Mouse (Mus musculus): ENCODE data around the gene Acbd6. TPM values are rescaled to one million over a fixed set of nuclear protein-coding genes. Genes with fewer than 3 reads are reported as not detected.

Acbd6 gene
- total RNA-seq, 1 experiment from 2014 or later: 36.8 TPM

DNA sequence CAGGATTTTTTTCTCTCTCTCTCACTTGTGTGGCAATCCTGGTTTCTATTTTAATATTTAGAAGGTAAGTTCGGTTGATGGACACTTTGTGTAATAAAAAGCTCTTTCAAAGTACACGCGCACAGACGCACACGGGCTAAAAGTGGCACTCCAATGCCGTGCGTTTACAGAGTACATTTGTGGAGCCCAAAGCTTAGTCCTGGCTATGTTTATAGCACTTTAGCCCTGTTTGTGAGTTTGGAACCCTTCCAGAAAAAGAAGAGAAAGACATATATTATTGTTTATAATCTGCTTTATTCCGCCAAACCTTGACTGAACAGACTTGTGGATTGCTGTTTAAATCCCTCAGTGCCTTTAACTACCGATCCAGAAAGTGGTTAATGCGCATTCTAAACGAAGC is 135.1 kb downstream of the Acbd6 start:
- ATAC-seq (replicated peaks in 1 of 2; ENCODE audit: insufficient read depth in 1 of 2, low FRiP score in 2 of 2, low TSS enrichment in 1 of 2, low read depth in 1 of 2, poor library complexity in 2 of 2, severe bottlenecking in 2 of 2): no peak

DNA sequence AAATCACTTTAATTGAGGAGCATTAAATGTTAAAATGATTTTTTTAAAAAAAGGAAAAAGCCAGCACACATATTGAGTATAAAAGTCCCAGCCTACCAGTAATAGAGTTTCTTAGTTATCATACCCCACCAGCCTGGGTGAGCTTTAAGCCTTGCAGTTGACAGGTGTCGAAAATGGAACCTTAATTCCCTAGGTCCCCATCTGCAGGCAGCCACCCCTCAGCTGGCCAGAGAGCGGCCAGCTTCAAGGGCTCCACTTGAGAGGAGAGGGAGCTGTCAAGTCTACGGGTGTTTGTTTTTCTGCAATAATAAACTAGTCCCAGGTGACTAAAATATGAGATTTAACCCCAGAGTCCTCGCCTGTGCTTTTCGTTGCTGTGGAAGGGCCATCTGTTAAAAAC is 135.5 kb downstream of the Acbd6 start:
- no peak for ATAC-seq (replicated peaks in 1 of 2; ENCODE audit: insufficient read depth in 1 of 2, low FRiP score in 2 of 2, low TSS enrichment in 1 of 2, low read depth in 1 of 2, poor library complexity in 2 of 2, severe bottlenecking in 2 of 2)

DNA sequence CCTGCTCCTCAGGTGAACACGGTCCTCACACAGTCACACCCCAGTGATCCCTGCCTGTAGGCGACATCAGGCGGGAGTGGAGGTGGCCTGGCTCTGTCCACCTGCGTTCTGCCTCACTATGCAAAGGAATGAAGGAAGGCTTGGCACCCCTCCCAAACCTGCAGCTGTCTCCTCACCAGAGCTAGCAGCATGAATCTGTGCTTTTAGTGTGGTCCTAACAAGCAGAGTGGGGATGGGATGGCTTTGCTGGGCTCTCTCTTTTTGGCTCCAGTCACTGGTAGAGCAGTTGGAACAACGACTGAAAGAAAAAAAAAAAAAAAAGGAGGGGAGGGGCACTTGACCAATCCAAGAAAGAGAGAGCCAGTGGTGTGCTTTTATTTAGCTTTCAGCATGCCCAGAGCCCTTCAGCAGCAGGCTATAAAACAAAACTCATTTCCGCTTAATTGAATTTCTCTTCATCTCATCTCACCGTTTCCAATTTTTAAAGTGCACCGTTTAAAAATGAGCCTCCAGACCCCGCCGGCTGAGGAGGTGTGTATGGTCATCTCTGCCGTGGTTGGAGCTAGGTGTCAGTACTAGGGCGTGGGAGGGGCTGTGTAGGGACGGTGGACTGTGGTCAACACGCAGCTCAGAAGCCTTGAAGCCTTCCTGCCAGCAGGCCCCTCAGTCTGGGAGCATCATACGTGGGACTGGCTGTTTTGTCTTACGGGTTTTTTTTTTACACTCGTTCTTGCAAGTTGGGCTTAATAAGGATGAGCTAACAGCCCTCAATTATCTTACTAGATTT is 140.6 kb downstream of the Acbd6 start:
- ATAC-seq (replicated peaks in 1 of 2; ENCODE audit: insufficient read depth in 1 of 2, low FRiP score in 2 of 2, low TSS enrichment in 1 of 2, low read depth in 1 of 2, poor library complexity in 2 of 2, severe bottlenecking in 2 of 2): no peak

GRCm38 (mm10) chr1:155700886-155701285 is 143.0 kb downstream of the Acbd6 start:
- no peak for ATAC-seq (replicated peaks in 1 of 2; ENCODE audit: insufficient read depth in 1 of 2, low FRiP score in 2 of 2, low TSS enrichment in 1 of 2, low read depth in 1 of 2, poor library complexity in 2 of 2, severe bottlenecking in 2 of 2)

- ATAC-seq (replicated peaks in 1 of 2; ENCODE audit: insufficient read depth in 1 of 2, low FRiP score in 2 of 2, low TSS enrichment in 1 of 2, low read depth in 1 of 2, poor library complexity in 2 of 2, severe bottlenecking in 2 of 2): no peak
Measured at GRCm38 (mm10) chr1:155703191-155703680, 145.3 kb downstream of the Acbd6 start.

DNA sequence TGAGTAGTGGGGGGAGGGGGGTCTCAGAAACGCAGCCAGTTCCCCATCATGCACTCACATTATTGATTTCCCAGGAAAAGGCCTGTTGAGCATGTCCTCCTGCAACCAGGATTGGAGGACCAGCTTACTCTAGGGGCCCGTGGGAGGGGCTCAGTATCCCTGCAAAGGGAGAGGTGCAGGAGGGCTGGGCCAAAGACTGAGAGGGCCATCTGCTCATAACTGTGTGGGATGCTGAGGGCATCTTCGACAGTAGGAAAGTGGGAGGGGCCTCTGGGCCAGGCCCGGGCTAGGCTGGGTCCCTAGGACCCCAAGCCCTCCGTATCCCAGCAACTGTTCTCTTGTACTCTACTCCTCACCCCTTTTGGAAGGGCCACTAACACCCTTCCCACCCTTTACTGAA is 146.3 kb downstream of the Acbd6 start:
- no peak for ATAC-seq (replicated peaks in 1 of 2; ENCODE audit: insufficient read depth in 1 of 2, low FRiP score in 2 of 2, low TSS enrichment in 1 of 2, low read depth in 1 of 2, poor library complexity in 2 of 2, severe bottlenecking in 2 of 2)

- ATAC-seq (replicated peaks in 1 of 2; ENCODE audit: insufficient read depth in 1 of 2, low FRiP score in 2 of 2, low TSS enrichment in 1 of 2, low read depth in 1 of 2, poor library complexity in 2 of 2, severe bottlenecking in 2 of 2): no peak
Measured at GRCm38 (mm10) chr1:155713306-155713705, 155.4 kb downstream of the Acbd6 start.

DNA sequence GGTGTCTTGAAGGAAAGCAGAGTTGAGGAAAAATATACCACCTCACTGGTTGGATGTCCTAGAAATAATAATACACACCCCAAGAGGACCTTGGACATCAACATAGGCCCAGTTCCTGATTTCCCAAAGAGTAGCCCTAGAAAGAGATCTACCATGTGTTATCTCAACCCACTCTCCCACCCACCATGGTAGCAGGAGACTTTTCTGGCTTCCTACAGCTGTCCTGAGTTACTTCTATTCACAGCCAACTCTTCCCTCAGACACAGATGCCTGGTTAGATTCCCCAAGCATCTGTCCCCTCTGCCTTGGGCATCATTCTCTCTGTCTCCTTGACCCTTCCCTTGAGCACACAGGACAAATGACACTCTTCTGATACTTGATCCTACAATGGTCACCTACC is 157.4 kb downstream of the Acbd6 start:
- ATAC-seq (replicated peaks in 1 of 2; ENCODE audit: insufficient read depth in 1 of 2, low FRiP score in 2 of 2, low TSS enrichment in 1 of 2, low read depth in 1 of 2, poor library complexity in 2 of 2, severe bottlenecking in 2 of 2): no peak

DNA sequence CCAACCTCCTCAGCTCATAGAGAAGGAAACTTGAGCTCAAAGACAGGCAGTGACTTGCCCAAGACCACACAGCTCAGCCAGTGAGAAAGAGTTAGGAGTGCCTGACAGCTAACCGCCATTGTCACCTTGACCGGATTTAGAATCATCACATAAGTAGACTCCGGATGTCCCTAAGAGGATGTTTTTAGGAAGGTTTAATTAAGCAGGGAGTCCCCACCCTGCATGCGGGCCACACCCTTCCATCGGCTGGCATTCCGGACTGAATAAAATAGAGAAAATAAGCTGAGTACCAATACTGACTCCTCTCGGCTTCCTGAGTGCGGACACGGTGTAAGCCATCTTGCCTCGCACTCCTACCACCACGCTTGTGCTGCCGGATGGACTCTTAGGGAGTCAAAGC is 159.4 kb downstream of the Acbd6 start:
- no peak for ATAC-seq (replicated peaks in 1 of 2; ENCODE audit: insufficient read depth in 1 of 2, low FRiP score in 2 of 2, low TSS enrichment in 1 of 2, low read depth in 1 of 2, poor library complexity in 2 of 2, severe bottlenecking in 2 of 2)

DNA sequence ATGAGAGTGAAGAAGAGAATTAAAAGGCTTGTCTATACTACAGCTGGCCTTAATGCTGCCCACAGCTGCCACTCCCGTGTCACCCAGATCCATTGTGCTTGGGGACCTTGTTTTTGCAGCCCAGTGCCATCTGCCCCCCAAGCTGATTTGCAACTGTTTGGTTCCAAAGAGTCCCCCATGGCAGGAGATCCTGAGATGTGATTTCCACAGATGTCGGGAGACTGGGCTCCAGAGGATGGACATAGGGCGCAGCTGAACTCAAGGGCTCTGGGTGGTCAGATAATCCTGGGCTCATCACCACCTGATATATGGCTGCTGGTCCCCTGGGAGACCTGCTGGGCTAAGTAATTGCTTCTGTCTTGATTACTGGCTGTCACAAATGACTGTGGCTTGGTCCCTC is 160.9 kb downstream of the Acbd6 start:
- no peak for ATAC-seq (replicated peaks in 1 of 2; ENCODE audit: insufficient read depth in 1 of 2, low FRiP score in 2 of 2, low TSS enrichment in 1 of 2, low read depth in 1 of 2, poor library complexity in 2 of 2, severe bottlenecking in 2 of 2)

GRCm38 (mm10) chr1:155720006-155720405 is 162.1 kb downstream of the Acbd6 start:
- no peak for ATAC-seq (replicated peaks in 1 of 2; ENCODE audit: insufficient read depth in 1 of 2, low FRiP score in 2 of 2, low TSS enrichment in 1 of 2, low read depth in 1 of 2, poor library complexity in 2 of 2, severe bottlenecking in 2 of 2)

DNA sequence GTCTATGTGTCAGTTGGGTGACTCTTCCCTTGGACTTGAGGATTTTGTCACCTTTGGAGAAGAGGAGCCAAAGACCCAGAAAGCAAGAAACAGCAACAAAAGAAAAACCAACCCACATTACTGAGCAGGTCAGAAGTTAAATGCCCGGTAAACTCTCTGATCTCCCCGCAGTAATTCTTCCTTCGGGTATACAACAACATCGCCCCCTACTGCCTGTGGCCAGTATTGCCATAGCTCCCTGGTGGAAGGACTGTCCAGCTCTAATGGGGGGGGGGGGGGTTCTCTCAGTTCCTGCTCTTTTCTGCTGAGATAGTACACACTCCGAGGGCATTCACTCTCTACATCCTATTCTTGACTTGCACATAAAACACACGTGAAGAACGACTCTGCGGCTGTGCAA is 163.5 kb downstream of the Acbd6 start:
- no peak for ATAC-seq (replicated peaks in 1 of 2; ENCODE audit: insufficient read depth in 1 of 2, low FRiP score in 2 of 2, low TSS enrichment in 1 of 2, low read depth in 1 of 2, poor library complexity in 2 of 2, severe bottlenecking in 2 of 2)

- peak; percentile 86 to 90 for ATAC-seq (replicated peaks in 1 of 2; ENCODE audit: insufficient read depth in 1 of 2, low FRiP score in 2 of 2, low TSS enrichment in 1 of 2, low read depth in 1 of 2, poor library complexity in 2 of 2, severe bottlenecking in 2 of 2)
Measured at GRCm38 (mm10) chr1:155722185-155722584, 164.3 kb downstream of the Acbd6 start.

GRCm38 (mm10) chr1:155724301-155724700 is 166.4 kb downstream of the Acbd6 start:
- no peak for ATAC-seq (replicated peaks in 1 of 2; ENCODE audit: insufficient read depth in 1 of 2, low FRiP score in 2 of 2, low TSS enrichment in 1 of 2, low read depth in 1 of 2, poor library complexity in 2 of 2, severe bottlenecking in 2 of 2)

DNA sequence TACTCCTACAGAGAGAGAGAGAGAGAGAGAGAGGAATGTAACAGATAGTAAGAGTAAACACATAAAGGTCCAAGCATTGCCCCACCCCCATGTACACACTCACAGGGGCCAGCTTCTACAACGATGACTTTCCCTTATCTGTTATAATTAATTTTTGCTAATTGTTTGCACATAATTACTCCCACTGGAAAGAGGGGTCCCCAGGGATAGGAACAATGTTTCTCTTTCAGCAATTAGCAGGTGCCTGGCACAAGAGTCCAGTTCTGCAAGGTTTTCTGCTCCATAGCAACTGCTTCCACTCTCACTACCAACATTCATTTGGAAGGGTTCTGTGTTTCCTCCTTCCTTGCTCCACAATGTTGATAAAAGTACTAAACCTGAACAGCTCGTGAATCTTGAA is 168.0 kb downstream of the Acbd6 start:
- ATAC-seq (replicated peaks in 1 of 2; ENCODE audit: insufficient read depth in 1 of 2, low FRiP score in 2 of 2, low TSS enrichment in 1 of 2, low read depth in 1 of 2, poor library complexity in 2 of 2, severe bottlenecking in 2 of 2): no peak

GRCm38 (mm10) chr1:155727830-155728229 is 169.9 kb downstream of the Acbd6 start:
- no peak for ATAC-seq (replicated peaks in 1 of 2; ENCODE audit: insufficient read depth in 1 of 2, low FRiP score in 2 of 2, low TSS enrichment in 1 of 2, low read depth in 1 of 2, poor library complexity in 2 of 2, severe bottlenecking in 2 of 2)

GRCm38 (mm10) chr1:155729113-155729795 is 171.3 kb downstream of the Acbd6 start:
- ATAC-seq (replicated peaks in 1 of 2; ENCODE audit: insufficient read depth in 1 of 2, low FRiP score in 2 of 2, low TSS enrichment in 1 of 2, low read depth in 1 of 2, poor library complexity in 2 of 2, severe bottlenecking in 2 of 2): no peak

DNA sequence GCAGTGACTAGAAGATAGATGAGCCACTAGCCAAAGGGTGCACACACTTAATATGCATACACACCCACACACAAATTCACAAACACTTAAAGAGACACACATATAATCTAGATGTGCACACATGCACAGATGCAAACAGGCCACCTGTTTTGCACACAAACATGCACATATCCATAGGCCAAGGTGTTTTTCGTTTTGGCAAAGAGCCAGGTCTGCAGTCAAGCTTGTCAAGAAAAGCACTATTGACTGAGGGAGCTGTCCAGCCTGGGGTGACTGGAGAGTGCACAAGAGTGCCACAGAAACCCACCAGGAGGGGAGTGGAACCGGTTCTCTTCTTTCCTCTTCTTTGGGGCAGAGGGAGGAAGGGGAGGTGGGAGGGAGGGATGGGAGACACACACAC is 173.2 kb downstream of the Acbd6 start:
- ATAC-seq (replicated peaks in 1 of 2; ENCODE audit: insufficient read depth in 1 of 2, low FRiP score in 2 of 2, low TSS enrichment in 1 of 2, low read depth in 1 of 2, poor library complexity in 2 of 2, severe bottlenecking in 2 of 2): no peak
